Mouse (Mus musculus) CH12.LX (cell line): ENCODE measurements around the gene Mgat4b. TPM values are rescaled to one million over a fixed set of nuclear protein-coding genes. Genes with fewer than 3 reads are reported as not detected.
A peak's percentile ranks its signal among the peaks of the same experiment; 100 is the strongest.

Source experiments
- DNase-seq: peaks from one replicate; pipeline ENCODE4 v3.0.0-alpha.2; 2013; ENCODE audit errors: extremely low read depth
- H3K27ac ChIP-seq: 2 replicates; pipeline ENCODE4 v1.5.1; 2012; ENCODE audit warnings: low read depth, mild to moderate bottlenecking, control low read depth, moderate library complexity; ENCODE audit not compliant: insufficient read depth
- H3K27me3 ChIP-seq: replicated peaks from 2 replicates; pipeline ENCODE3; 2012; ENCODE audit warnings: inconsistent platforms
- H3K36me3 ChIP-seq, 2 experiments: replicated peaks in 1 of 2; 2 replicates each; pipeline versions ENCODE3 to v1.6.1; 2012; ENCODE audit warnings: inconsistent platforms in 1 of 2, low read length in 1 of 2, mild to moderate bottlenecking in 1 of 2, mixed read lengths in 1 of 2, moderate library complexity in 1 of 2; ENCODE audit not compliant: control insufficient read depth in 1 of 2, insufficient read depth in 1 of 2
- H3K4me1 ChIP-seq, 2 experiments: 2 replicates each; pipeline ENCODE4 v1.6.1; 2012; ENCODE audit warnings: inconsistent platforms in 1 of 2, moderate library complexity in 1 of 2; ENCODE audit not compliant: insufficient read depth in 2 of 2, control insufficient read depth in 1 of 2
- H3K4me2 ChIP-seq: 2 replicates; pipeline ENCODE4 v1.6.1; 2012; ENCODE audit warnings: low read depth, mild to moderate bottlenecking, control low read depth; ENCODE audit not compliant: poor library complexity, insufficient read depth, severe bottlenecking
- H3K4me3 ChIP-seq, 3 experiments: fragments of 150-350 bp in 1 of 3; sonication (generic) in 1 of 3; replicated peaks in 1 of 3; 2 replicates each; pipeline versions ENCODE3 to v1.5.1; 2011 to 2012; ENCODE audit warnings: low read depth in 2 of 3, low read length in 2 of 3, mild to moderate bottlenecking in 2 of 3, moderate library complexity in 2 of 3, control low read depth in 1 of 3, improper control_type of control experiment in 1 of 3, inconsistent platforms in 1 of 3, mixed read lengths in 1 of 3; ENCODE audit not compliant: poor library complexity in 1 of 3
- H3K79me2 ChIP-seq: replicated peaks from 2 replicates; pipeline ENCODE4 v1.6.1; 2012; ENCODE audit warnings: mild to moderate bottlenecking, moderate library complexity; ENCODE audit not compliant: control insufficient read depth, poor library complexity, insufficient read depth, severe bottlenecking; ENCODE audit errors: extremely low read depth
- H3K9ac ChIP-seq: 2 replicates; pipeline ENCODE4 v1.6.1; 2012; ENCODE audit warnings: low read depth, mild to moderate bottlenecking, control low read depth, moderate library complexity; ENCODE audit not compliant: insufficient read depth
- H3K9me3 ChIP-seq: replicated peaks from 2 replicates; pipeline ENCODE3; 2012; ENCODE audit warnings: low read length, inconsistent platforms, mixed read lengths
- CHD1 ChIP-seq: IDR thresholded peaks from 2 replicates; pipeline ENCODE4 v1.6.1; 2012; ENCODE audit warnings: low read depth, low read length, improper control_type of control experiment, inconsistent platforms
- E2F4 ChIP-seq: IDR thresholded peaks from 2 replicates; pipeline ENCODE4 v1.6.1; 2011; ENCODE audit warnings: low read depth, low read length, improper control_type of control experiment; ENCODE audit not compliant: insufficient replicate concordance
- ELF1 ChIP-seq: IDR thresholded peaks from 2 replicates; pipeline ENCODE4 v1.6.1; 2014; ENCODE audit warnings: low read depth, mild to moderate bottlenecking, inconsistent platforms, low read length, improper control_type of control experiment
- ETS1 ChIP-seq: conservative IDR thresholded peaks from 2 replicates; pipeline ENCODE4 v1.6.1; 2012; ENCODE audit warnings: low read depth, mild to moderate bottlenecking, inconsistent platforms, low read length, improper control_type of control experiment, moderate library complexity
- GABPA ChIP-seq: IDR thresholded peaks from 2 replicates; pipeline ENCODE4 v1.6.1; 2012; ENCODE audit warnings: low read depth, low read length, improper control_type of control experiment, inconsistent platforms; ENCODE audit not compliant: insufficient replicate concordance
- HCFC1 ChIP-seq: IDR thresholded peaks from 2 replicates; pipeline ENCODE4 v1.6.1; 2012; ENCODE audit warnings: low read depth, mild to moderate bottlenecking, inconsistent platforms, low read length, improper control_type of control experiment
- JUN ChIP-seq: IDR thresholded peaks from 2 replicates; pipeline ENCODE4 v1.6.1; 2011; ENCODE audit warnings: low read depth, mild to moderate bottlenecking, low read length, improper control_type of control experiment, moderate library complexity; ENCODE audit not compliant: insufficient read depth
- JUND ChIP-seq: conservative IDR thresholded peaks from 2 replicates; pipeline ENCODE4 v1.6.1; 2011; ENCODE audit warnings: low read depth, low read length, improper control_type of control experiment
- MAFK ChIP-seq: IDR thresholded peaks from 2 replicates; pipeline ENCODE4 v1.6.1; 2011; ENCODE audit warnings: low read length, improper control_type of control experiment; ENCODE audit not compliant: insufficient replicate concordance
- MAX ChIP-seq: IDR thresholded peaks from 2 replicates; pipeline ENCODE4 v1.6.1; 2011; ENCODE audit warnings: low read length, improper control_type of control experiment
- MEF2A ChIP-seq: IDR thresholded peaks from 2 replicates; pipeline ENCODE4 v1.6.1; 2014; ENCODE audit warnings: low read depth, mild to moderate bottlenecking, inconsistent platforms, low read length, improper control_type of control experiment, borderline replicate concordance
- NRF1 ChIP-seq: IDR thresholded peaks from 2 replicates; pipeline ENCODE4 v1.6.1; 2014; ENCODE audit warnings: low read depth, mild to moderate bottlenecking, inconsistent platforms, low read length, improper control_type of control experiment, moderate library complexity
- POLR2AphosphoS2 ChIP-seq: IDR thresholded peaks from 2 replicates; pipeline ENCODE4 v1.6.1; 2011; ENCODE audit warnings: low read depth, low read length, improper control_type of control experiment
- TBP ChIP-seq: conservative IDR thresholded peaks from 2 replicates; pipeline ENCODE4 v1.6.1; 2011; ENCODE audit warnings: low read depth, low read length, improper control_type of control experiment
- UBTF ChIP-seq: IDR thresholded peaks from 2 replicates; pipeline ENCODE4 v1.6.1; 2012; ENCODE audit warnings: low read depth, mild to moderate bottlenecking, inconsistent platforms, low read length, improper control_type of control experiment, moderate library complexity
- USF1 ChIP-seq: IDR thresholded peaks from 2 replicates; pipeline ENCODE4 v1.6.1; 2014; ENCODE audit warnings: low read depth, mild to moderate bottlenecking, inconsistent platforms, low read length, improper control_type of control experiment
- USF2 ChIP-seq: conservative IDR thresholded peaks from 2 replicates; pipeline ENCODE4 v1.6.1; 2011; ENCODE audit warnings: low read depth, low read length, improper control_type of control experiment
- dilution Hi-C: fragments of 300-500 bp; cut with MboI; formaldehyde crosslinking; loops from 2 replicates; pipeline ENCODE4 v1.14.3; 2020; ENCODE audit warnings: low sequenced_read_pairs; ENCODE audit not compliant: extremely low pct_unique_long_range_greater_than_20kb, extremely low pct_ligation_motif_present
- in situ Hi-C: fragments of 300-500 bp; cut with MboI; formaldehyde crosslinking; loops from 3 replicates; pipeline ENCODE4 v1.14.3; 2019; ENCODE audit warnings: low sequenced_read_pairs, low pct_ligation_motif_present, low pct_unique_long_range_greater_than_20kb, mixed read lengths
- polyA plus RNA-seq: library from polyadenylated mRNA; unstranded; fragments of >175 nt; gene quantifications from 2 replicates; pipeline ENCODE4 v1.2.1, GENCODE M21; 2012; ENCODE audit warnings: low read depth; ENCODE audit not compliant: insufficient read length
- total RNA-seq, 2 experiments: library from RNA; depleted of rRNA; stranded (reverse); fragments of 300-350 nt in 1 of 2; fragments of >200 nt in 1 of 2; gene quantifications; 2 replicates each; pipeline ENCODE4 v1.2.3; 2012 to 2014

Mgat4b gene
- total and polyA plus RNA-seq, 3 experiments = 4.6 to 27.4 (median 16.2) TPM

GRCm38 (mm10) chr11:50192278-50192677 lies 18.4 kb upstream of the Mgat4b start:
- no peaks in the 10 kb centered on the region for H3K27me3 ChIP-seq
- TF ChIP-seq UBTF = no peak
- TF ChIP-seq ETS1 = 0 out of 2 replicates have a peak, but pooled peaks have one; percentile 25
- no peaks in the 10 kb centered on the region for H3K9me3 ChIP-seq
- no peak overlapping the region for H3K9ac ChIP-seq
- H3K4me3 ChIP-seq = no peak overlapping the region
- dilution Hi-C loops (no loop called here), in situ Hi-C loops (no loop called here)
- no peak overlapping the region for H3K4me2 ChIP-seq
- no peak for DNase-seq
- peaks cover 0 to 41% of the 10 kb centered on the region in 2 experiments; a peak in 2 of 4 replicates for H3K4me1 ChIP-seq
- no peaks in the 10 kb centered on the region for H3K79me2 ChIP-seq
- H3K36me3 ChIP-seq = peaks cover 32 to 70% of the 10 kb centered on the region in 2 experiments
- no peak overlapping the region for H3K27ac ChIP-seq

GRCm38 (mm10) chr11:50194070-50194469 lies 16.6 kb upstream of the Mgat4b start:
- dilution Hi-C loops (no loop called here), in situ Hi-C loops (no loop called here)

GRCm38 (mm10) chr11:50194793-50195192 lies 15.9 kb upstream of the Mgat4b start:
- Histone ChIP-seq H3K4me1 (peaks cover 0 to 41% of the 10 kb centered on the region in 2 experiments; a peak in 2 of 4 replicates), H3K9me3 (no peaks in the 10 kb centered on the region), H3K4me3 (no peak overlapping the region), H3K36me3 (peaks cover 48 to 80% of the 10 kb centered on the region in 2 experiments), H3K4me2 (no peak overlapping the region), H3K27me3 (no peaks in the 10 kb centered on the region), H3K9ac (no peak overlapping the region), H3K79me2 (no peaks in the 10 kb centered on the region), H3K27ac (no peak overlapping the region)
- dilution Hi-C loops = no loop called here
- no peak for TF ChIP-seq MAX
- TF ChIP-seq USF2 = no peak
- TF ChIP-seq E2F4 = no peak
- TF ChIP-seq POLR2AphosphoS2 = no peak
- no peak for TF ChIP-seq CHD1
- TF ChIP-seq JUN = no peak
- no peak for TF ChIP-seq JUND
- no peak for DNase-seq
- in situ Hi-C loops = no loop called here

More at GRCm38 (mm10) chr11:50194070-50194469, 16.6 kb upstream of the Mgat4b start:
- H3K27ac ChIP-seq = no peak overlapping the region
- no peak overlapping the region for H3K4me2 ChIP-seq
- H3K9ac ChIP-seq = no peak overlapping the region
- DNase-seq = no peak
- H3K4me1 ChIP-seq = peaks cover 0 to 41% of the 10 kb centered on the region in 2 experiments; a peak in 2 of 4 replicates
- TF ChIP-seq JUN (no peak), TBP (no peak), UBTF (no peak), MEF2A (no peak), MAFK (no peak), MAX (no peak), USF2 (no peak), GABPA (no peak), JUND (no peak), HCFC1 (no peak), ELF1 (no peak), USF1 (no peak), NRF1 (no peak)
- no peaks in the 10 kb centered on the region for H3K79me2 ChIP-seq
- H3K9me3 ChIP-seq = no peaks in the 10 kb centered on the region
- H3K4me3 ChIP-seq = no peak overlapping the region
- peaks cover 41 to 75% of the 10 kb centered on the region in 2 experiments for H3K36me3 ChIP-seq
- H3K27me3 ChIP-seq = no peaks in the 10 kb centered on the region
